ENCODE assay signal across 14 mouse cellular contexts in genomic region chr8:72469243-72469642, GRCm38 (mm10).
"Had no signal": no experiment of that assay in that cellular context is flagged by ENCODE, and none has a peak within 500 bp of the region (broad histone marks: within the 10 kb centered on the region; RNA-seq: fewer than 3 reads in every experiment).

No protein-coding gene starts in this region.

- DNase-seq: left cerebral cortex, postnatal 4 days; lung, embryonic 14.5 days; lung, postnatal 10 days; lung, postnatal 4 days; midbrain, embryonic 14.5 days; thymus, adult 2 months; thymus, postnatal 25 days had no signal

- ATAC-seq: hindbrain, embryonic 16.5 days; inflammation-experienced regulatory T-cells, adult 6 months had no signal

- H3K9ac ChIP-seq: limb, embryonic 13.5 days; liver, embryonic 14.5 days; lung, embryonic 14.5 days; neural tube, embryonic 12.5 days; stomach, embryonic 15.5 days had no signal

- H3K4me3 ChIP-seq: limb, embryonic 13.5 days; midbrain, embryonic 10.5 days; neural tube, embryonic 12.5 days; stomach, embryonic 15.5 days had no signal

- H3K27ac ChIP-seq: limb, embryonic 13.5 days; liver, embryonic 14.5 days; midbrain, embryonic 10.5 days; neural tube, embryonic 12.5 days; stomach, embryonic 15.5 days had no signal

- H3K9me3 ChIP-seq: limb, embryonic 13.5 days; midbrain, embryonic 10.5 days; neural tube, embryonic 12.5 days; stomach, embryonic 15.5 days had no signal

- H3K27me3 ChIP-seq: limb, embryonic 13.5 days; neural tube, embryonic 12.5 days; stomach, embryonic 15.5 days had no signal

- H3K4me2 ChIP-seq: limb, embryonic 13.5 days; lung, embryonic 14.5 days; neural tube, embryonic 12.5 days; stomach, embryonic 15.5 days had no signal
